Mouse (Mus musculus) layer of hippocampus, postnatal 10 days (tissue): ENCODE measurements around the gene Tdrd3. TPM values are rescaled to one million over a fixed set of nuclear protein-coding genes. Genes with fewer than 3 reads are reported as not detected.

Source experiments
- DNase-seq, 2 experiments: peaks; one replicate each; pipeline ENCODE4 v3.0.0; 2021; ENCODE audit warnings: low spot score in 2 of 2
- total RNA-seq, 2 experiments: library from RNA; stranded (reverse); gene quantifications; 2 replicates each; pipeline ENCODE4 v1.2.3; 2021

Gene Tdrd3
- total RNA-seq, 2 experiments from 2014 or later, result 30.0 to 33.8 TPM

DNA sequence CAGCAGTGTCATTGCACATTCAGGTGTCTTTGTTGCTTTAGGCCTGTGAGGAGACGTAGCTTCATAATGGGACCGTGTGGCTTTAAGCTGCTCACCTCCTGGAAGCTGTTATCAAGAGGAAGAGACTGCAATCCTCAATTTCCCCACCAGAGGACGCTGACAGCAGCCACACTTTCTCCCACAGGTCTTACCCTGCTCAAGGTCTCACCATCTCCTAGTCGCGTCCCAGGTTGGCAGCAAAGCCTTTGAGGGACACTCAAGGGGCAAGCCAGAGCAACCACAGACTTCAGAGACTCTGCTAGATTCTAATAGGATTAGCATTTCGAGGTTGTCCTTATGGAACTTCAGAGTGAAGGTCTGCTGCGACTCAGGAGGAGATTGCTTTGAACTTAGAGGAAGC lies 149.8 kb downstream of the Tdrd3 start:
- DNase-seq, result peak; percentile 61 to 63

DNA sequence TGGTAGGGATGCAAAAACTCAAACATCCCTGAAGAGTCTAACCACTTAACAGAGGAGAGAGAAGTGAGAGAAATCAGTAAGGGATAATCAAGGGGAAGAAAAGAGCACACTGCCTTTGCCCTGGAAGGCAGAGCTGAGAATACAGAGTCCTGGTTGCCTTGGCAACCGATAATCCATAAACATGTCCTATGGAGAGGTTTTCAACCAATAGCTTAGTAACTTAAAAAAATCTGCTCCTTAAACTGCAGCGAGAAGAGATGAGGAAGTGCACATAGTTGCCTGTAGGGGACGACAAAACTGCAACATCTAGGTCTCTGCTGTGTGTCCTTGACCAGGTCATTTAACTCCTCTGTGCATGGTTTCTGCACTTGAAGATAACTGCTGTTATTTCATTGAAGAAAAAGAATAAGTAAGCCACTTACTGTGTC lies 150.6 kb downstream of the Tdrd3 start:
- peak in 1 of 2 experiments; percentile 36 for DNase-seq

DNA sequence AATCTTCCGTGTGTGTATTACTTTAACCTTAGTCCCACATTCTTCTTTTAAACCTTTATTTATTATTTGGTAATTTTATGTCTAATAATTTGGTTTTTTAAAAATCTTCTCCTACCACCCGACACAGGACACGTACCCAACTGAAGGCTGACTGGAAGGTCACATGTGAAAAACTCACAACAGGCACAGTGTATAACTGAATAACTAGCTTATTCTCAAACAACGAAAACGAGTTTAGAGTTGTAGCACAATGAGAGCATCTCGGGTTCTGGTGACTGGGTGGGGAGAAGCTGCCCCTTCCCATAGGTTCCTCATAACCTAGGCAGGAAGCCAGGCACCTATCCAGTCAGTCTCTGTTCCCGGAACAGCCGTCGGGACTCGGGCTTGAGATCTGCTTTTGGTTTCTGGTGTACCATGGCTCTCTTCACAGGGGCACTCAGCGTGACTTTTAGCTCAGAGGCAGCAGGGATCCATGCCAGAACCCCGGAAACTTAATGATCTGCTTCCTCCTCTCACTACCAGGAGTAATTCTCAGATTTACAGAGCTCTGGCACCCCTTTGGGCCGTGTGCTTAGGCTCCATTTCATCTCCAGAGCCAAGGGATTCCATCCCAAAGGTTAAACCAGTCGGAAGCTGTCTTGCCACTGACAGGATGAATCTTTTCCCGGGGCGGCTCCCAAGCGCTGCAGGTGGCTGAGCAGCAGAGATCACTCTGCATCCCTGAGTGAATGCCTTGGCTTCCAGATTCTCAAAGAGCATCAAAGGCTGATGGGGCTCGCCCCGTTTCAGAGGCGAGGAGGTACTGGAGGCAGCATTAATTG lies 151.4 kb downstream of the Tdrd3 start:
- DNase-seq, result peak; percentile 53 to 54

DNA sequence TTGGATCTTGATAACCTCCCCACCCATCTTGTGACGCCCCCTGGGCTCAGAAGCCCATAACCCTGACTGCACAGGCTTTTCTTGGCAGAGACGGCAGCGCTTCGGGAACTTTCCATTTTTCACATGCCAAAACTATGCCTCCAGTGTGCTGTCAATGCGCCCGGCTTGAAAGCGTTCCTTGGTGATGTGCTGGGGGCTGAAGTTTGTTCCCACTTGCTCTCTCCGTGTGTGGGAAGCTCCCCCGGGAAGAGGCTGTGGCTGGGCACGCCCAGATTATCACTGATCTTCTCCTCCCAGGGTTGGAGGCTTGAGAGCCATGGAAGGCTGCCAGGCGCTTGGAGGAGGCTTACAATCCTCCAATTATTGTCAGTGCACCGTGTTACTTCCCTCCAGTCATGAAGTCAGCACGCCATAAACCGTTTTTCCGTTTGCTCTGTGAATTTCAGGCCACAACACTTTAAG lies 152.0 kb downstream of the Tdrd3 start:
- peak; percentile 68 for DNase-seq

DNA sequence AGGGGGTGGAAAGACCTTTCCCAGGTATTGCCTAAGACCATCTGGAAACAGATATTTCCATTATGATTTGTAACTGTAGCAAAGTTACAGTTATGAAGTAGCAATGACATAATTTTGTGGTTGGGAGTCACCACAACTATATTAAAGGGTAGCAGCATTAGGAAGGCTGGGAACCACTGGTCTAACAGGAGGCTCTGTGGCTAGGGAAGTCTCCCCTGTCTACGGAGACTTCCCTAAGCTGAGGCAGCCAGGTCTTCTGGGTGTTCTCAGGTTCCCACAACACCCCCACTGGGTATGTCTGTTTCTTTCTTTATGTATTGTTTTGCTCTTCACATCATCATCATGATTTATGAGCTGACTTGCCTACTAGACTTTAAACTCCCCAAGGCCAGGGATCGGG lies 153.0 kb downstream of the Tdrd3 start:
- no peak for DNase-seq

DNA sequence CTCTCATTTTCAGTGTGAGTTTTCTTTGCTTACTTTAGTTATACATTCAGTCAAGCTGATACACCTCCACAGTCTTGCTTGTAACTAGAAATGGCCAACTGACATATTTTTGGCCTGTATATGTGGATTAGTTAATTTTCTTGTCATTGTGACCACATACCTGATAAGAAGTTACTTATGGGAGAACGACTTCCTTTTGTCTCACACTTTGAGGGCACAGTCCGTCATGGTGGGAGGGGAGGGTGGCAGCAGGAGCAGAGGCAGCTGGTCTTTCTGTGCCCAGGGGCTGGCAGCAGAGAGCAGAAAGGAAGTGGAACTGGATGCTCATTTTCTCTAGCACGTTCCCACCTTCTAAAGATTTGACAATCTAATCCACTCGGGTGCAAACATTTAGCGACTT lies 156.0 kb downstream of the Tdrd3 start:
- no peak for DNase-seq

DNA sequence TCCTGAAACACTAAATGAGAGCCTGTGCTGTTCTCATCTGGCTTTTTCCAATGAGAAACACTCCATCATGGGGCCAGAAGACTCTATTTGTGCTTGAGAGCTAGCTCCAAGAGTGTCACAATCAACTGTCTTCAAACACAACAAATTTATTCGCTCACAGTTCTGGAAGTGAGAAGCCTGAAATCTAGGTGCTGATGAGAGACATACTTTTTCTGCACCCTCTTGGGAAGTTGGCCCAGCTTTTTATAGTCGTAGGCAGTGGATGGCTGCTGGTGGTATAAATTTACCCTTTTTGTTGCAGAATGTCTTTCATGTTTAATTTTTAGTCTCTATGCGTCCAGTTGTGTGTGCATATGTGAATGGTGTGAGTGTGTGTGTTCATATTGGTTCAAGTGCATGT lies 166.2 kb downstream of the Tdrd3 start:
- DNase-seq, result no peak
